Comparison of ENCODE assay signal across 21 mouse cellular contexts in the genomic region with DNA sequence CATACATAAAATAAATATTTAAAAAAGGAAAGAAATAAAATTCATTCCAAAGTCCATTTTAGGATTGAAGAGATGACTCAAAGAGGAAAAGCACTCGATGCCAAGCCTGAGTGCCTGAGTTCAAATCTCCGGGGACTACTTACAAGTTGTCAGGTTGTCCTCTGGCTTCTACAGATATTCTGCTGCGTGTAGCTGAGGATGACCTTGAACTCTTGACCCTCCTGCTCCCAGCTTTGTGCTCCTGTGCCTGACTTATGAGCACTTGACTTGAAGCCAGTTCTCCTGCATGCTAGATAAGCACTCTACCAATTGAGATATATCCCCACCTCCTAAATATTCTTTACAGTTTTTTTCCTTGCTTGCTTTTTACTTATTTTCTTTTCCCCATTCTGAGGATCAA. TPM values are rescaled to one million over a fixed set of nuclear protein-coding genes. Genes with fewer than 3 reads are reported as not detected.
A peak's percentile ranks its signal among the peaks of the same experiment; 100 is the strongest.
DNase-seq lines count a peak whose midpoint lies in the region; TF ChIP-seq lines count a peak whose summit lies in the region.
"Had no signal": no experiment of that assay in that cellular context is flagged by ENCODE, and none has a peak within 500 bp of the region (broad histone marks: within the 10 kb centered on the region; RNA-seq: fewer than 3 reads in every experiment).

No protein-coding gene starts in this region.

- no peak overlapping the region for H3K4me3 ChIP-seq in gastrocnemius, adult 2 months
- H3K4me3 ChIP-seq in E14TG2a.4 (replicated peaks; ENCODE audit: low read length) (peak overlapping the region; percentile 84; the same call in 1 of the 2 replicates), ES-E14 (ENCODE audit: insufficient read depth in 1 of 2, low read depth in 1 of 2, low read length in 2 of 2, poor library complexity in 1 of 2, severe bottlenecking in 1 of 2) (no peak overlapping the region)
- H3K4me3 ChIP-seq: embryonic facial prominence, embryonic 10.5 days; embryonic facial prominence, embryonic 13.5 days; erythroblast, embryonic 14.5 days; forebrain, embryonic 13.5 days; hindbrain, embryonic 12.5 days; hindbrain, embryonic 15.5 days had no signal

- no peaks in the 10 kb centered on the region for H3K27me3 ChIP-seq in E14TG2a.4 (ENCODE audit: insufficient read depth, low read length)
- H3K27me3 ChIP-seq: embryonic facial prominence, embryonic 13.5 days; forebrain, embryonic 13.5 days; hindbrain, embryonic 12.5 days; hindbrain, embryonic 15.5 days had no signal

- H3K36me3 ChIP-seq in E14TG2a.4 (ENCODE audit: insufficient read depth, low read length) (peaks cover 27% of the 10 kb centered on the region), ES-E14 (ENCODE audit: control insufficient read depth, insufficient read depth, low read length, poor library complexity, severe bottlenecking) (peaks cover 7% of the 10 kb centered on the region; the same call in 1 of the 2 replicates)
- H3K36me3 ChIP-seq: embryonic facial prominence, embryonic 10.5 days; embryonic facial prominence, embryonic 13.5 days; G1E; hindbrain, embryonic 12.5 days; hindbrain, embryonic 15.5 days had no signal

- H3K27ac ChIP-seq in gastrocnemius, adult 2 months: peak overlapping the region; percentile 53
- peak overlapping the region; percentile 24; the same call in 1 of the 2 replicates for H3K27ac ChIP-seq in ES-E14 (ENCODE audit: insufficient read depth, low read depth, low read length, poor library complexity, severe bottlenecking)
- H3K27ac ChIP-seq: embryonic facial prominence, embryonic 10.5 days; embryonic facial prominence, embryonic 13.5 days; forebrain, embryonic 13.5 days; hindbrain, embryonic 12.5 days; hindbrain, embryonic 15.5 days had no signal

- H3K4me1 ChIP-seq in E14TG2a.4 (replicated peaks; ENCODE audit: low read depth, low read length) (peaks cover 77% of the 10 kb centered on the region), ES-E14 (ENCODE audit: control insufficient read depth in 2 of 2, insufficient read depth in 2 of 2, low read length in 2 of 2, poor library complexity in 1 of 2) (peaks cover 4 to 18% of the 10 kb centered on the region in 2 experiments)
- H3K4me1 ChIP-seq: embryonic facial prominence, embryonic 10.5 days; embryonic facial prominence, embryonic 13.5 days; forebrain, embryonic 13.5 days; hindbrain, embryonic 12.5 days; hindbrain, embryonic 15.5 days had no signal

- H3K9ac ChIP-seq in ES-E14 (ENCODE audit: insufficient read depth, low read depth, low read length, poor library complexity, severe bottlenecking): no peak overlapping the region
- H3K9ac ChIP-seq: embryonic facial prominence, embryonic 13.5 days; forebrain, embryonic 13.5 days; hindbrain, embryonic 12.5 days; hindbrain, embryonic 15.5 days had no signal

- TF ChIP-seq CTCF in gastrocnemius, adult 2 months (IDR thresholded peaks at IDR 0.05): no peak
- no peak for TF ChIP-seq CTCF in E14TG2a.4 (conservative IDR thresholded peaks at IDR 0.05; ENCODE audit: low read length)

- in situ Hi-C loops in ES-E14 (cut with MboI; ENCODE audit: low sequenced_read_pairs in 2 of 2, unreplicated experiment in 2 of 2): no loop called here

- no peak for DNase-seq in gastrocnemius, adult 2 months
- no peak for DNase-seq in gastrocnemius, adult 8-10 months (ENCODE audit: low spot score in 2 of 2)
- DNase-seq in ES-E14 (ENCODE audit: low read depth, low spot score): no peak
- DNase-seq in left cerebral cortex, postnatal 4 days: no peak
- no peak for DNase-seq in urinary bladder, adult 18-20 months (ENCODE audit: low spot score in 2 of 2)
- DNase-seq: adrenal gland, adult 8-10 months; adrenal gland, postnatal 25 days; cerebellum, adult 11-12 months; cerebellum, adult 8-10 months; cerebellum, postnatal 10 days; cerebellum, postnatal 36 days; embryo, embryonic 11 days; gastrocnemius, postnatal 25 days had no signal

- intact Hi-C loops in gastrocnemius, adult 2 months (cut with DNase I): loop anchor here (10.0 kb wide), 1 partner anchor 364 kb away; no protein-coding TSS in a partner anchor
- intact Hi-C loops in left cerebral cortex, postnatal 4 days (cut with DNase I): loop anchor here (10.0 kb wide), 1 partner anchor 364 kb away; no protein-coding TSS in a partner anchor

- H3K9me3 ChIP-seq in E14TG2a.4 (ENCODE audit: low read length) (no peaks in the 10 kb centered on the region), ES-E14 (ENCODE audit: control insufficient read depth, insufficient read depth, low read depth, low read length) (no peaks in the 10 kb centered on the region)
- H3K9me3 ChIP-seq: embryonic facial prominence, embryonic 10.5 days; embryonic facial prominence, embryonic 13.5 days; forebrain, embryonic 13.5 days; G1E; hindbrain, embryonic 12.5 days; hindbrain, embryonic 15.5 days had no signal

TF ChIP-seq in ES-E14, 5 proteins besides CTCF, POLR2A, EP300 and RAD21:
- TF ChIP-seq MAFK (IDR thresholded peaks at IDR 0.05; ENCODE audit: insufficient read depth, low read depth, low read length): no peak
- TF ChIP-seq CHD2 (IDR thresholded peaks at IDR 0.05; ENCODE audit: low read depth, low read length): no peak
- TF ChIP-seq ZC3H11A (IDR thresholded peaks at IDR 0.05; ENCODE audit: borderline replicate concordance, low read depth, low read length): no peak
- TF ChIP-seq ZNF384 (IDR thresholded peaks at IDR 0.05; ENCODE audit: low read depth, low read length): no peak
- no peak for TF ChIP-seq HCFC1 (IDR thresholded peaks at IDR 0.05; ENCODE audit: borderline replicate concordance, insufficient read depth, low read length)
TF ChIP-seq in ES-E14: peak in this region for 0.

RNA-seq across cellular contexts. Expression of a gene that starts 34.2 kb away (rescaled TPM):
- total RNA-seq in gastrocnemius, adult 2 months (2021): 1 to 10 TPM; 5.7 to 6.9 TPM
- total RNA-seq in gastrocnemius, adult 8-10 months (2022): 1 to 10 TPM; 5.4 to 6.7 (median 6.3) TPM
- 15.4 and 19.1 TPM in 2 replicates for total RNA-seq in ES-E14 (2012; rRNA removed)
- 10 to 100 TPM; 17.6 to 21.0 TPM for total RNA-seq in left cerebral cortex, postnatal 4 days (2021)

RNA-seq across cellular contexts. Expression of a gene that starts 41.6 kb away (rescaled TPM):
- 10 to 100 TPM; 64.5 to 70.5 TPM for total RNA-seq in gastrocnemius, adult 2 months (2021)
- 100 to 1,000 TPM in 1 of 4 experiments, 10 to 100 TPM in 3; 57.4 to 110 (median 72.7) TPM for total RNA-seq in gastrocnemius, adult 8-10 months (2022)
- 143 and 195 TPM in 2 replicates for total RNA-seq in ES-E14 (2012; rRNA removed)
- total RNA-seq in left cerebral cortex, postnatal 4 days (2021): 100 to 1,000 TPM in 1 of 2 experiments, 10 to 100 TPM in 1; 91.7 to 110 TPM
